Mouse (Mus musculus) forebrain, embryonic 15.5 days (tissue): ENCODE results near the gene Scimp. TPM values are rescaled to one million over a fixed set of nuclear protein-coding genes. Genes with fewer than 3 reads are reported as not detected.

Experiments used
- ATAC-seq: fragments of 200-750 bp; cut with Nextera tagmentation; replicated peaks from 2 replicates; pipeline ENCODE4 v1.8.0; 2017; ENCODE audit warnings: mild to moderate bottlenecking, moderate TSS enrichment, moderate library complexity
- H3K27ac ChIP-seq: fragments of 300-500 bp; sonication (generic); replicated peaks from 2 replicates; pipeline ENCODE4 v1.5.1; 2015; ENCODE audit warnings: mild to moderate bottlenecking, inconsistent platforms
- H3K27me3 ChIP-seq: fragments of 300-500 bp; sonication (generic); 2 replicates; pipeline ENCODE4 v1.6.1; 2015; ENCODE audit warnings: inconsistent platforms
- H3K36me3 ChIP-seq: fragments of 300-500 bp; sonication (generic); 2 replicates; pipeline ENCODE4 v1.6.1; 2015; ENCODE audit warnings: mild to moderate bottlenecking, inconsistent platforms
- H3K4me1 ChIP-seq: fragments of 300-500 bp; sonication (generic); 2 replicates; pipeline ENCODE4 v1.6.1; 2015; ENCODE audit warnings: inconsistent platforms
- H3K4me2 ChIP-seq: fragments of 300-500 bp; sonication (generic); replicated peaks from 2 replicates; pipeline ENCODE4 v1.6.1; 2015; ENCODE audit warnings: mild to moderate bottlenecking, inconsistent platforms
- H3K4me3 ChIP-seq: fragments of 300-500 bp; sonication (generic); 2 replicates; pipeline ENCODE4 v1.5.1; 2015; ENCODE audit warnings: mild to moderate bottlenecking, inconsistent platforms
- H3K9ac ChIP-seq: fragments of 300-500 bp; sonication (generic); replicated peaks from 2 replicates; pipeline ENCODE4 v1.6.1; 2015; ENCODE audit warnings: mild to moderate bottlenecking, inconsistent platforms
- H3K9me3 ChIP-seq: fragments of 300-500 bp; sonication (generic); 2 replicates; pipeline ENCODE4 v1.6.1; 2016; ENCODE audit warnings: inconsistent platforms
- WGBS: fragments of 180-500 bp; shearing (Covaris S2); methylation state at CpG from one replicate; pipeline ENCODE4 v1.1.7; 2015; ENCODE audit warnings: mixed read lengths; 5-methylcytosine and 5-hydroxymethylcytosine counted together
- polyA plus RNA-seq: library from polyadenylated mRNA; unstranded; fragments of >200 nt; fragmentation: Nextera tagmentation; extraction: Ambion mirVana; gene quantifications from 2 replicates; pipeline ENCODE4 v1.2.1, GENCODE M21; 2015

Gene Scimp
- polyA plus RNA-seq, 1 experiment from 2014 or later: not detected

GRCm38 (mm10) chr11:70807630-70808029 is 4.8 kb downstream of the Scimp start:
- WGBS: 96% methylated on average over 4 of the region's 4 CpGs
- no peaks in the 10 kb centered on the region for H3K27me3 ChIP-seq
- H3K4me2 ChIP-seq: no peak overlapping the region
- no peak overlapping the region for H3K4me3 ChIP-seq
- H3K36me3 ChIP-seq: no peaks in the 10 kb centered on the region
- no peak overlapping the region for H3K9ac ChIP-seq
- H3K27ac ChIP-seq: no peak overlapping the region
- H3K4me1 ChIP-seq: no peaks in the 10 kb centered on the region
- ATAC-seq: no peak
- no peaks in the 10 kb centered on the region for H3K9me3 ChIP-seq

GRCm38 (mm10) chr11:70806697-70807096 is 5.7 kb downstream of the Scimp start:
- Histone ChIP-seq H3K4me1 (no peaks in the 10 kb centered on the region), H3K9me3 (no peaks in the 10 kb centered on the region), H3K4me2 (no peak overlapping the region), H3K36me3 (no peaks in the 10 kb centered on the region), H3K4me3 (no peak overlapping the region), H3K27ac (no peak overlapping the region), H3K9ac (no peak overlapping the region), H3K27me3 (no peaks in the 10 kb centered on the region)
- WGBS: 93% methylated on average over 4 of the region's 4 CpGs
- no peak for ATAC-seq

GRCm38 (mm10) chr11:70805641-70806175 is 6.7 kb downstream of the Scimp start:
- H3K9me3 ChIP-seq: no peaks in the 10 kb centered on the region
- no peak overlapping the region for H3K4me3 ChIP-seq
- no peak overlapping the region for H3K27ac ChIP-seq
- no peaks in the 10 kb centered on the region for H3K4me1 ChIP-seq
- H3K27me3 ChIP-seq: no peaks in the 10 kb centered on the region
- no peaks in the 10 kb centered on the region for H3K36me3 ChIP-seq
- no peak for ATAC-seq
- no peak overlapping the region for H3K9ac ChIP-seq
- H3K4me2 ChIP-seq: no peak overlapping the region
- WGBS: 83% methylated on average over 8 of the region's 8 CpGs

- 80% methylated on average over 3 of the region's 3 CpGs for WGBS
- no peaks in the 10 kb centered on the region for H3K27me3 ChIP-seq
- no peak overlapping the region for H3K4me3 ChIP-seq
- no peak overlapping the region for H3K27ac ChIP-seq
- no peaks in the 10 kb centered on the region for H3K4me1 ChIP-seq
- no peaks in the 10 kb centered on the region for H3K36me3 ChIP-seq
- ATAC-seq: no peak
- H3K4me2 ChIP-seq: no peak overlapping the region
- no peaks in the 10 kb centered on the region for H3K9me3 ChIP-seq
- H3K9ac ChIP-seq: no peak overlapping the region
Observed at GRCm38 (mm10) chr11:70804395-70804794, 8.0 kb downstream of the Scimp start.

- Histone ChIP-seq H3K9me3 (no peaks in the 10 kb centered on the region), H3K4me3 (no peak overlapping the region), H3K27me3 (no peaks in the 10 kb centered on the region), H3K9ac (no peak overlapping the region), H3K4me1 (no peaks in the 10 kb centered on the region), H3K4me2 (no peak overlapping the region), H3K36me3 (no peaks in the 10 kb centered on the region), H3K27ac (no peak overlapping the region)
- 83% methylated on average over 6 of the region's 6 CpGs for WGBS
- ATAC-seq: no peak
Observed at GRCm38 (mm10) chr11:70803711-70804200, 8.6 kb downstream of the Scimp start.

- no peaks in the 10 kb centered on the region for H3K27me3 ChIP-seq
- H3K4me2 ChIP-seq: no peak overlapping the region
- no peak overlapping the region for H3K27ac ChIP-seq
- H3K9me3 ChIP-seq: no peaks in the 10 kb centered on the region
- H3K9ac ChIP-seq: no peak overlapping the region
- no peak overlapping the region for H3K4me3 ChIP-seq
- H3K4me1 ChIP-seq: no peaks in the 10 kb centered on the region
- no peak for ATAC-seq
- no peaks in the 10 kb centered on the region for H3K36me3 ChIP-seq
- 81% methylated on average over 2 of the region's 2 CpGs for WGBS
Observed at GRCm38 (mm10) chr11:70802865-70803261, 9.5 kb downstream of the Scimp start.

- no peaks in the 10 kb centered on the region for H3K9me3 ChIP-seq
- no peak overlapping the region for H3K27ac ChIP-seq
- H3K4me2 ChIP-seq: no peak overlapping the region
- no peaks in the 10 kb centered on the region for H3K27me3 ChIP-seq
- H3K4me3 ChIP-seq: no peak overlapping the region
- H3K9ac ChIP-seq: no peak overlapping the region
- 92% methylated on average over 2 of the region's 2 CpGs for WGBS
- H3K4me1 ChIP-seq: no peaks in the 10 kb centered on the region
- no peak for ATAC-seq
- H3K36me3 ChIP-seq: no peaks in the 10 kb centered on the region
Observed at GRCm38 (mm10) chr11:70802208-70802864, 10.1 kb downstream of the Scimp start.

- Histone ChIP-seq H3K9me3 (no peaks in the 10 kb centered on the region), H3K4me2 (no peak overlapping the region), H3K4me1 (no peaks in the 10 kb centered on the region), H3K4me3 (no peak overlapping the region), H3K9ac (no peak overlapping the region), H3K27me3 (no peaks in the 10 kb centered on the region), H3K36me3 (no peaks in the 10 kb centered on the region), H3K27ac (no peak overlapping the region)
- 78% methylated on average over 1 of the region's 1 CpGs for WGBS
- no peak for ATAC-seq
Observed at GRCm38 (mm10) chr11:70792409-70792808, 20.0 kb downstream of the Scimp start.

- Histone ChIP-seq H3K4me1 (no peaks in the 10 kb centered on the region), H3K4me2 (no peak overlapping the region), H3K9me3 (no peaks in the 10 kb centered on the region), H3K27me3 (no peaks in the 10 kb centered on the region), H3K9ac (no peak overlapping the region), H3K27ac (no peak overlapping the region), H3K4me3 (no peak overlapping the region), H3K36me3 (no peaks in the 10 kb centered on the region)
- WGBS: 90% methylated on average over 5 of the region's 5 CpGs
- no peak for ATAC-seq
Observed at GRCm38 (mm10) chr11:70791676-70792075, 20.7 kb downstream of the Scimp start.

- ATAC-seq: no peak
- no peaks in the 10 kb centered on the region for H3K36me3 ChIP-seq
- no peaks in the 10 kb centered on the region for H3K9me3 ChIP-seq
- H3K4me3 ChIP-seq: no peak overlapping the region
- WGBS: 78% methylated on average over 7 of the region's 7 CpGs
- no peaks in the 10 kb centered on the region for H3K4me1 ChIP-seq
- H3K4me2 ChIP-seq: no peak overlapping the region
- no peak overlapping the region for H3K9ac ChIP-seq
- no peaks in the 10 kb centered on the region for H3K27me3 ChIP-seq
- H3K27ac ChIP-seq: no peak overlapping the region
Observed at GRCm38 (mm10) chr11:70790874-70791551, 21.4 kb downstream of the Scimp start.

- Histone ChIP-seq H3K4me3 (no peak overlapping the region), H3K36me3 (no peaks in the 10 kb centered on the region), H3K9me3 (no peaks in the 10 kb centered on the region), H3K4me1 (no peaks in the 10 kb centered on the region), H3K4me2 (no peak overlapping the region), H3K27ac (no peak overlapping the region), H3K27me3 (no peaks in the 10 kb centered on the region), H3K9ac (no peak overlapping the region)
- no peak for ATAC-seq
- 91% methylated on average over 2 of the region's 2 CpGs for WGBS
Observed at GRCm38 (mm10) chr11:70790426-70790825, 22.0 kb downstream of the Scimp start.

GRCm38 (mm10) chr11:70788972-70789655 is 23.3 kb downstream of the Scimp start:
- no peaks in the 10 kb centered on the region for H3K9me3 ChIP-seq
- no peak overlapping the region for H3K4me2 ChIP-seq
- no peak overlapping the region for H3K9ac ChIP-seq
- WGBS: 89% methylated on average over 10 of the region's 10 CpGs
- H3K27ac ChIP-seq: no peak overlapping the region
- no peaks in the 10 kb centered on the region for H3K4me1 ChIP-seq
- ATAC-seq: no peak
- no peak overlapping the region for H3K4me3 ChIP-seq
- no peaks in the 10 kb centered on the region for H3K36me3 ChIP-seq
- no peaks in the 10 kb centered on the region for H3K27me3 ChIP-seq
